Mouse (Mus musculus): ENCODE data around the gene Sept1.

GRCm38 (mm10) chr7:127166501-127166900 lies 66.4 kb downstream of the Sept1 start:
- TF ChIP-seq MAFK (IDR thresholded peaks at IDR 0.05; ENCODE audit: borderline replicate concordance, low read depth, low read length) = no peak
- no peak for TF ChIP-seq CTCF (IDR thresholded peaks at IDR 0.05 in 2 of 3, conservative IDR thresholded peaks at IDR 0.05 in 1 of 3; ENCODE audit: control insufficient read depth in 1 of 3, insufficient read depth in 1 of 3, low read depth in 2 of 3, low read length in 3 of 3, poor library complexity in 1 of 3, severe bottlenecking in 1 of 3)
- no peak for TF ChIP-seq POLR2AphosphoS5 (IDR thresholded peaks at IDR 0.05; ENCODE audit: borderline replicate concordance, low read depth, low read length)
- TF ChIP-seq MEF2A (IDR thresholded peaks at IDR 0.05; ENCODE audit: extremely low read depth, insufficient replicate concordance, low read depth, low read length, poor library complexity, severe bottlenecking) = no peak
- no peak for TF ChIP-seq CHD1 (IDR thresholded peaks at IDR 0.05; ENCODE audit: low read depth, low read length)
- TF ChIP-seq ZC3H11A (IDR thresholded peaks at IDR 0.05; ENCODE audit: low read depth, low read length) = no peak
- no peak for TF ChIP-seq POLR2A (IDR thresholded peaks at IDR 0.05; ENCODE audit: control insufficient read depth in 1 of 2, insufficient read depth in 1 of 2, low read depth in 1 of 2, low read length in 2 of 2, poor library complexity in 1 of 2)
- TF ChIP-seq NELFE (IDR thresholded peaks at IDR 0.05; ENCODE audit: low read depth, low read length) = no peak
- TF ChIP-seq EP300 (IDR thresholded peaks at IDR 0.05; ENCODE audit: low read depth in 1 of 2, low read length in 2 of 2) = no peak

Measured in MEL (cell line).